Mouse (Mus musculus) midbrain, embryonic 16.5 days (tissue): ENCODE results near the gene Dleu7. TPM values are rescaled to one million over a fixed set of nuclear protein-coding genes. Genes with fewer than 3 reads are reported as not detected.

Source experiments
- ATAC-seq: fragments of 200-750 bp; cut with Nextera tagmentation; 2 replicates; pipeline ENCODE4 v1.8.0; 2017; ENCODE audit warnings: moderate TSS enrichment
- H3K27ac ChIP-seq: fragments of 300-500 bp; sonication (generic); 2 replicates; pipeline ENCODE4 v1.5.1; 2014; ENCODE audit warnings: mild to moderate bottlenecking, low read length, mixed read lengths
- H3K27me3 ChIP-seq: fragments of 300-500 bp; sonication (generic); 2 replicates; pipeline ENCODE4 v1.6.1; 2014; ENCODE audit warnings: low read depth, low read length, mixed read lengths; ENCODE audit not compliant: control insufficient read depth, insufficient read depth
- H3K36me3 ChIP-seq: fragments of 300-500 bp; sonication (generic); 2 replicates; pipeline ENCODE4 v1.6.1; 2014; ENCODE audit warnings: mild to moderate bottlenecking, low read length, moderate library complexity, mixed read lengths; ENCODE audit not compliant: control insufficient read depth, insufficient read depth
- H3K4me1 ChIP-seq: fragments of 300-500 bp; sonication (generic); 2 replicates; pipeline ENCODE4 v1.6.1; 2014; ENCODE audit warnings: mild to moderate bottlenecking, low read length, mixed read lengths; ENCODE audit not compliant: control insufficient read depth, insufficient read depth
- H3K4me2 ChIP-seq: fragments of 300-500 bp; sonication (generic); 2 replicates; pipeline ENCODE4 v1.6.1; 2014; ENCODE audit warnings: mild to moderate bottlenecking, low read length, mixed read lengths
- H3K4me3 ChIP-seq: fragments of 300-500 bp; sonication (generic); 2 replicates; pipeline ENCODE4 v1.5.1; 2014; ENCODE audit warnings: low read depth, mild to moderate bottlenecking, low read length, moderate library complexity, mixed read lengths
- H3K9ac ChIP-seq: fragments of 300-500 bp; sonication (generic); 2 replicates; pipeline ENCODE4 v1.6.1; 2014; ENCODE audit warnings: low read depth, low read length, mixed read lengths
- H3K9me3 ChIP-seq: fragments of 300-500 bp; sonication (generic); replicated peaks from 2 replicates; pipeline ENCODE4 v1.6.1; 2014; ENCODE audit warnings: mild to moderate bottlenecking, low read length, mixed read lengths; ENCODE audit not compliant: control insufficient read depth, poor library complexity, severe bottlenecking
- WGBS: fragments of 180-500 bp; shearing (Covaris S2); extraction: QIAGEN DNeasy Blood & Tissue Kit; methylation state at CpG from one replicate; pipeline ENCODE4 v1.1.7; 2014; 5-methylcytosine and 5-hydroxymethylcytosine counted together
- polyA plus RNA-seq: library from polyadenylated mRNA; unstranded; fragments of >200 nt; fragmentation: Nextera tagmentation; extraction: Ambion mirVana; gene quantifications from 2 replicates; pipeline ENCODE4 v1.2.1, GENCODE M21; 2015

Dleu7 gene
- polyA plus RNA-seq, 1 experiment from 2014 or later = 18.9 TPM

- WGBS = 91% methylated on average over 1 of the region's 1 CpGs
- no peak for ATAC-seq
- Histone ChIP-seq H3K4me1 (no peaks in the 10 kb centered on the region), H3K9ac (no peak overlapping the region), H3K4me2 (no peak overlapping the region), H3K9me3 (no peaks in the 10 kb centered on the region), H3K36me3 (no peaks in the 10 kb centered on the region), H3K27ac (no peak overlapping the region), H3K4me3 (no peak overlapping the region), H3K27me3 (no peaks in the 10 kb centered on the region)
Measured at GRCm38 (mm10) chr14:62298808-62299207, 6.0 kb upstream of the Dleu7 start.

- peak overlapping the region; percentile 78 for H3K9ac ChIP-seq
- peak overlapping the region; percentile 94 for H3K4me2 ChIP-seq
- peaks cover 3% of the 10 kb centered on the region; the same call in 1 of the 2 replicates for H3K4me1 ChIP-seq
- H3K36me3 ChIP-seq = no peaks in the 10 kb centered on the region
- H3K27ac ChIP-seq = no peak overlapping the region
- WGBS = 19% methylated on average over 3 of the region's 7 CpGs
- no peaks in the 10 kb centered on the region for H3K27me3 ChIP-seq
- no peaks in the 10 kb centered on the region for H3K9me3 ChIP-seq
- ATAC-seq = no peak; the same call in 1 of the 2 replicates
- H3K4me3 ChIP-seq = peak overlapping the region; percentile 60
Measured at GRCm38 (mm10) chr14:62292166-62292487, 720 bp downstream of the Dleu7 start.

- Histone ChIP-seq H3K27me3 (no peaks in the 10 kb centered on the region), H3K27ac (no peak overlapping the region), H3K4me1 (peaks cover 3% of the 10 kb centered on the region; the same call in 1 of the 2 replicates), H3K4me2 (peak overlapping the region; percentile 94), H3K9ac (no peak overlapping the region), H3K36me3 (no peaks in the 10 kb centered on the region), H3K4me3 (no peak overlapping the region), H3K9me3 (no peaks in the 10 kb centered on the region)
- ATAC-seq = no peak
- WGBS = 88% methylated on average over 1 of the region's 1 CpGs
Measured at GRCm38 (mm10) chr14:62291406-62291987, 1.4 kb downstream of the Dleu7 start.

GRCm38 (mm10) chr14:62288731-62289130 is 4.1 kb downstream of the Dleu7 start:
- ATAC-seq = no peak
- Histone ChIP-seq H3K27me3 (no peaks in the 10 kb centered on the region), H3K4me3 (no peak overlapping the region), H3K36me3 (no peaks in the 10 kb centered on the region), H3K4me1 (peaks cover 3% of the 10 kb centered on the region; the same call in 1 of the 2 replicates), H3K4me2 (no peak overlapping the region), H3K9ac (no peak overlapping the region), H3K9me3 (no peaks in the 10 kb centered on the region), H3K27ac (no peak overlapping the region)
- 94% methylated on average over 3 of the region's 3 CpGs for WGBS

- Histone ChIP-seq H3K36me3 (no peaks in the 10 kb centered on the region), H3K9ac (no peak overlapping the region), H3K4me2 (no peak overlapping the region), H3K9me3 (no peaks in the 10 kb centered on the region), H3K4me3 (no peak overlapping the region), H3K27ac (no peak overlapping the region), H3K4me1 (no peaks in the 10 kb centered on the region), H3K27me3 (no peaks in the 10 kb centered on the region)
- ATAC-seq = no peak
- 74% methylated on average over 2 of the region's 2 CpGs for WGBS
Measured at GRCm38 (mm10) chr14:62282974-62283373, 9.9 kb downstream of the Dleu7 start.

- H3K4me1 ChIP-seq = no peaks in the 10 kb centered on the region
- no peak for ATAC-seq
- H3K27ac ChIP-seq = no peak overlapping the region
- no peak overlapping the region for H3K4me3 ChIP-seq
- H3K4me2 ChIP-seq = no peak overlapping the region
- no peaks in the 10 kb centered on the region for H3K36me3 ChIP-seq
- H3K9me3 ChIP-seq = no peaks in the 10 kb centered on the region
- no peak overlapping the region for H3K9ac ChIP-seq
- H3K27me3 ChIP-seq = no peaks in the 10 kb centered on the region
- 97% methylated on average over 3 of the region's 3 CpGs for WGBS
Measured at GRCm38 (mm10) chr14:62273604-62274003, 19.2 kb downstream of the Dleu7 start.

GRCm38 (mm10) chr14:62270698-62271396 is 22.0 kb downstream of the Dleu7 start:
- Histone ChIP-seq H3K27me3 (no peaks in the 10 kb centered on the region), H3K36me3 (no peaks in the 10 kb centered on the region), H3K4me1 (no peaks in the 10 kb centered on the region), H3K4me3 (no peak overlapping the region), H3K27ac (no peak overlapping the region), H3K9ac (no peak overlapping the region), H3K9me3 (no peaks in the 10 kb centered on the region), H3K4me2 (no peak overlapping the region)
- no peak for ATAC-seq
- WGBS = 89% methylated on average over 12 of the region's 12 CpGs

- ATAC-seq = no peak
Measured at GRCm38 (mm10) chr14:62258978-62259536, 33.8 kb downstream of the Dleu7 start.

GRCm38 (mm10) chr14:62258125-62258524 is 34.7 kb downstream of the Dleu7 start:
- 70% methylated on average over 6 of the region's 6 CpGs for WGBS
- Histone ChIP-seq H3K4me1 (no peaks in the 10 kb centered on the region), H3K4me3 (no peak overlapping the region), H3K4me2 (no peak overlapping the region), H3K9me3 (no peaks in the 10 kb centered on the region), H3K27ac (no peak overlapping the region), H3K27me3 (no peaks in the 10 kb centered on the region), H3K36me3 (no peaks in the 10 kb centered on the region), H3K9ac (no peak overlapping the region)
- no peak for ATAC-seq

More at GRCm38 (mm10) chr14:62258978-62259536, 33.8 kb downstream of the Dleu7 start:
- Histone ChIP-seq H3K27me3 (no peaks in the 10 kb centered on the region), H3K9ac (no peak overlapping the region), H3K4me1 (no peaks in the 10 kb centered on the region), H3K27ac (no peak overlapping the region), H3K4me3 (no peak overlapping the region), H3K36me3 (no peaks in the 10 kb centered on the region), H3K4me2 (no peak overlapping the region), H3K9me3 (no peaks in the 10 kb centered on the region)
- WGBS = 68% methylated on average over 10 of the region's 10 CpGs
